Mouse (Mus musculus): Measurements from ENCODE around the gene Fbn1. TPM values are rescaled to one million over a fixed set of nuclear protein-coding genes. Genes with fewer than 3 reads are reported as not detected.
A peak's percentile ranks its signal among the peaks of the same experiment; 100 is the strongest.

The Fbn1 gene
- polyA plus RNA-seq, 1 experiment from 2014 or later, result 25.5 TPM

- in situ Hi-C loops (cut with MboI; ENCODE audit: low pct_unique_long_range_greater_than_20kb), result no loop called here
- POLR2A ChIA-PET, result no interaction called here
- DNase-seq (ENCODE audit: low read depth, low spot score), result no peak
- CTCF ChIA-PET, result no interaction called here
- no peak for TF ChIP-seq CTCF (IDR thresholded peaks at IDR 0.05)
- H3K27me3 ChIP-seq, result no peaks in the 10 kb centered on the region
- ATAC-seq, result no peak
Measured at GRCm38 (mm10) chr2:125516594-125516993, 8.8 kb upstream of the Fbn1 start.

DNA sequence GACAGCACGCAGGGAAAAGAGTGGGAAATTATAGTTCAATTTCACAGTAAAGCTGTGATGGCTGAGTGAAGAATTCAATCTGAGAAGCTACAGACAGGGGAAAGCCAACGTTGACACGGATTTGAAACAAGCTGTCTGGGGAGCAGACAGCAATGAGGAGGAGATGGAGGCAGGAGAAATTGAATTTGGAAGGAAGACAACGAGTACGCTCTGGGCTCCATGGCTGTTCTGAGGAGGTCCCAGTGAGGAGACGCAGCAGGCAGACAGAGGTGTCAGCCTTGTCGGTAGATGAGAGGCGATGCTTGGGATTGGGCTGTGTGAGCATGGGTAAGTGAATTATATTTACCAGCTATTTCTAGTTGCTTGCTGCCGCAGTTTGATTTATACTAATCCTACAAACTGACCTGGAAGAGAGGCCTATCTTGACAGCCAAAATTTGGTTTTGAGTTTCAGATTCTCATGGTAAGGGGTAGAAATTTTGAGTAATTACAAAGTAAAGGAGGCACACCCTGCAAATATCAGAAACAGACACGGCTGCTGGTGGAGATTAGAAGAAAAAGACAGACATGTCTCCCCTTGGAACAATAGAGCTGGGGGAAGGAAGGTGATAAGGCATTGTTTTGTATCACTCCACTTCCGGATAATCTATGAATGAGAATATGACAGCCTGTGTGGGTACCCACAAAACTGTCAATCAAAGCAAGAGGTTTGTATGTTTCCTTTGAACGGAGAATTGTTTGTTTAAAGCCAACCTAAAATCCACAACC, 7.7 kb upstream of the Fbn1 start:
- ChIA-PET POLR2A (no interaction called here), CTCF (interaction anchor here (0.6 kb wide), 1 partner anchor 68 kb away, joined by 3 read pairs; no protein-coding TSS in a partner anchor)
- in situ Hi-C loops (cut with MboI; ENCODE audit: low pct_unique_long_range_greater_than_20kb), result no loop called here
- ATAC-seq (no peak), DNase-seq (ENCODE audit: low read depth, low spot score) (no peak)
- TF ChIP-seq CTCF (IDR thresholded peaks at IDR 0.05), result no peak
- no peaks in the 10 kb centered on the region for H3K27me3 ChIP-seq

DNA sequence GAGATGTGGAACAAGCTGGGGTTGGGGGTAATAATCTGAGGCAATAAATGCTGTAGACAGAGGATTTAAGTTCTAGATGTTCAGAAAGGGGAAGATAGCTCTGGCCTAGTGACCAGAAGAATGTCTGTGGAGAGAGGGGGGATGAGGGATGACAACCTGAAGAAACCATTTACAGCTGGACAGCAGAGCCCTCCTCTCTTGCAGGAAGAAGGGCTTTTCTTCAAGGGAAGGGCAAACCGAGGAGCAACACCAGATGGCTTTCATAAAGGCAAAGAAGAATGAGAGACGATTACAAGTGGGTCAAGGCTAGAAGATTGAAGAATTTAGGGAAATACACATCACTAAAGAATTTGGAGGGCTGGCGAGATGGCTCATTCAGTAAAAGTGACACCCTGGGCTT, 6.6 kb upstream of the Fbn1 start:
- CTCF ChIA-PET, result no interaction called here
- ATAC-seq (no peak), DNase-seq (ENCODE audit: low read depth, low spot score) (no peak)
- no peak for TF ChIP-seq CTCF (IDR thresholded peaks at IDR 0.05)
- POLR2A ChIA-PET, result no interaction called here
- no peaks in the 10 kb centered on the region for H3K27me3 ChIP-seq
- in situ Hi-C loops (cut with MboI; ENCODE audit: low pct_unique_long_range_greater_than_20kb), result no loop called here

- ChIA-PET CTCF (interaction anchor here (1.1 kb wide), 1 partner anchor 10 kb away, joined by 6 read pairs; no protein-coding TSS in a partner anchor), POLR2A (interaction anchor here (1.2 kb wide), 1 partner anchor 9 kb away, joined by 4 read pairs; no protein-coding TSS in a partner anchor)
- no peak for TF ChIP-seq CTCF (IDR thresholded peaks at IDR 0.05)
- in situ Hi-C loops (cut with MboI; ENCODE audit: low pct_unique_long_range_greater_than_20kb), result no loop called here
- ATAC-seq (no peak), DNase-seq (ENCODE audit: low read depth, low spot score) (no peak)
- H3K27me3 ChIP-seq, result no peaks in the 10 kb centered on the region
Measured at GRCm38 (mm10) chr2:125512544-125512943, 4.8 kb upstream of the Fbn1 start.

GRCm38 (mm10) chr2:125511898-125512297, 4.1 kb upstream of the Fbn1 start:
- TF ChIP-seq CTCF (IDR thresholded peaks at IDR 0.05), result no peak
- DNase-seq (ENCODE audit: low read depth, low spot score), result no peak
- ChIA-PET CTCF (interaction anchor here (1.1 to 1.7 kb wide), 2 partner anchors 11 to 12 kb away, joined by 5 to 6 read pairs; no protein-coding TSS in a partner anchor), POLR2A (interaction anchor here (1.2 kb wide), 1 partner anchor 10 kb away, joined by 4 read pairs; no protein-coding TSS in a partner anchor)
- in situ Hi-C loops (cut with MboI; ENCODE audit: low pct_unique_long_range_greater_than_20kb), result no loop called here
- H3K27me3 ChIP-seq, result no peaks in the 10 kb centered on the region
- ATAC-seq, result no peak

- DNase-seq (ENCODE audit: low read depth, low spot score), result no peak
- POLR2A ChIA-PET, result interaction anchor here (0.7 kb wide), 1 partner anchor 411 kb away, joined by 4 read pairs; no protein-coding TSS in a partner anchor
- in situ Hi-C loops (cut with MboI; ENCODE audit: low pct_unique_long_range_greater_than_20kb), result no loop called here
Measured at GRCm38 (mm10) chr2:125510752-125511151, 3.0 kb upstream of the Fbn1 start.

DNA sequence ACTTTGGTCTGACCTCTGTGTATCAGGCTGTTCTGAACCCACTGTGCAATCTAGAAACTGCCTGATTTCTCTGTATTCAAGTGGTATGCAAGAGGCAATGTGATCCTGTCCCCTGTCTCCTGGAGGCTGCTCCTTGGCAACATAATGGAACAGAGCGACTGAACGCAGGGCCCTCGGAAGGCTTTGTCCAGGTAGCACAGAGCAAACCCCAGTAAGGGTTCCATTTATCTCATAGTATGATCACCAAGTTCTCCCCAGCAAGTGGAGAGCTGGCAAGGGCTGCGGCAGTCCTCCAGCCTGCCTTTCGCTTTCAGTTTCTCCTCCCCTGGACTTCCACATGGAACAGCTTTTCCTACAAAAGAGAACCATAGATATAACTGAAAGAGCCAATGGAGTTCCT, 588 bp upstream of the Fbn1 start:
- no peak for ATAC-seq
- CTCF ChIA-PET, result no interaction called here
- in situ Hi-C loops (cut with MboI; ENCODE audit: low pct_unique_long_range_greater_than_20kb), result loop anchor here (5.0 kb wide), 1 partner anchor 84 kb away; no protein-coding TSS in a partner anchor
- DNase-seq (ENCODE audit: low read depth, low spot score), result no peak
- no peaks in the 10 kb centered on the region for H3K27me3 ChIP-seq
- no peak for TF ChIP-seq CTCF (IDR thresholded peaks at IDR 0.05)
- POLR2A ChIA-PET, result no interaction called here

More at GRCm38 (mm10) chr2:125510752-125511151, 3.0 kb upstream of the Fbn1 start:
- CTCF ChIA-PET, result interaction anchor here (1.7 kb wide), 1 partner anchor 10 kb away, joined by 5 read pairs; no protein-coding TSS in a partner anchor
- no peaks in the 10 kb centered on the region for H3K27me3 ChIP-seq
- TF ChIP-seq CTCF (IDR thresholded peaks at IDR 0.05), result no peak
- no peak for ATAC-seq

DNA sequence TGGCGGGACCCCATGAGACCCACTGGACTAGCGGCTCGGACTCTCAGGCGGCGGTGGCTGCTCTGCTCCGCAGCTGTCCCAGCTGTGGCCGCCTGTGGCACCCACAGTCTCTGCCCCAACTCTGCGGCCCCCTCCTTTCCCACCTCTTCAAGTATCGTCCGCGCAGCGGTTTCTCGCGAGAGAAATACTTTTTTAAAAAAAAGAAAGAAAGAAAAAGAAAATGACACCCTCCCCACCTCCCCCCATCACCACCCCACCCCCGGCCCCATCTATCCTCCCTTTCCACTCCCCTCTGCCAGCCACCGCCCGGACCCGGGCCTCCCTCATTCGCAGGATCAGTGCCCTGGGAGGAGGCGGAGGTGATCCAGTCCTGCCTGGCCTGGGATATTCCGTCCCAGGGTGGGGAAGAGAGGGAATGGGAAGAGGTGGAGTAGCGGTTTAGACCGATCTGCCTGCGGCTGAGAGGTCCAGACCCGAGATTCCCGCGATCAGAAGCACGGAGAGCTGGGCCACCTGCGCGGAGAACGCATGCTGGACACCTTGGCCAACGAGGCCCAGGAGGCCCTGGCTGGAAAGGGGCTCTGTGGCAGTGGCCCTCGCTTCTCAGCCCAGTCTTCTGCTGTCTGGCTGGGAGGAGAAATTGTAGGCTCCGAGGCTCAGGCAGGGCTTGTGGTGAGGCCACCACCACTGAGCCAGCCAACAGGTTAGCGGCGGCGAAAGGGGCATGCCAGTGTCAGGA, 1.3 kb downstream of the Fbn1 start:
- no peak for TF ChIP-seq CTCF (IDR thresholded peaks at IDR 0.05)
- H3K27me3 ChIP-seq, result no peaks in the 10 kb centered on the region
- POLR2A ChIA-PET, result interaction anchor here (1.6 kb wide), 1 partner anchor 34 kb away, joined by 3 read pairs; no protein-coding TSS in a partner anchor
- DNase-seq (ENCODE audit: low read depth, low spot score) (no peak), ATAC-seq (peak; percentile 51)
- CTCF ChIA-PET, result interaction anchor here (1.3 to 1.4 kb wide), 2 partner anchors 12 to 45 kb away, joined by 3 read pairs; no protein-coding TSS in a partner anchor
- in situ Hi-C loops (cut with MboI; ENCODE audit: low pct_unique_long_range_greater_than_20kb), result loop anchor here (5.0 kb wide), 1 partner anchor 86 kb away; no protein-coding TSS in a partner anchor

GRCm38 (mm10) chr2:125505746-125506315, 2.0 kb downstream of the Fbn1 start:
- no peak for DNase-seq (ENCODE audit: low read depth, low spot score)
- ATAC-seq, result peak; percentile 71
- POLR2A ChIA-PET, result interaction anchor here (0.5 to 1.6 kb wide), 3 partner anchors 25 to 88 kb away, joined by 3 read pairs; no protein-coding TSS in a partner anchor
- no peak for TF ChIP-seq CTCF (IDR thresholded peaks at IDR 0.05)
- CTCF ChIA-PET, result interaction anchor here (1.3 to 1.4 kb wide), 2 partner anchors 11 to 44 kb away, joined by 3 read pairs; no protein-coding TSS in a partner anchor
- no peaks in the 10 kb centered on the region for H3K27me3 ChIP-seq
- in situ Hi-C loops (cut with MboI; ENCODE audit: low pct_unique_long_range_greater_than_20kb), result loop anchor here (5.0 kb wide), 1 partner anchor 86 kb away; no protein-coding TSS in a partner anchor
